Mouse (Mus musculus): Measurements from ENCODE around the gene Map1lc3a.
A peak's percentile ranks its signal among the peaks of the same experiment; 100 is the strongest.

Map1lc3a gene

GRCm38 (mm10) chr2:155276195-155276594, at the start of gene Map1lc3a:
Map1lc3a (plus strand) TSS chr2:155276297.
- DNase-seq (ENCODE audit: extremely low read depth, low read depth, low spot score), result no peak

DNA sequence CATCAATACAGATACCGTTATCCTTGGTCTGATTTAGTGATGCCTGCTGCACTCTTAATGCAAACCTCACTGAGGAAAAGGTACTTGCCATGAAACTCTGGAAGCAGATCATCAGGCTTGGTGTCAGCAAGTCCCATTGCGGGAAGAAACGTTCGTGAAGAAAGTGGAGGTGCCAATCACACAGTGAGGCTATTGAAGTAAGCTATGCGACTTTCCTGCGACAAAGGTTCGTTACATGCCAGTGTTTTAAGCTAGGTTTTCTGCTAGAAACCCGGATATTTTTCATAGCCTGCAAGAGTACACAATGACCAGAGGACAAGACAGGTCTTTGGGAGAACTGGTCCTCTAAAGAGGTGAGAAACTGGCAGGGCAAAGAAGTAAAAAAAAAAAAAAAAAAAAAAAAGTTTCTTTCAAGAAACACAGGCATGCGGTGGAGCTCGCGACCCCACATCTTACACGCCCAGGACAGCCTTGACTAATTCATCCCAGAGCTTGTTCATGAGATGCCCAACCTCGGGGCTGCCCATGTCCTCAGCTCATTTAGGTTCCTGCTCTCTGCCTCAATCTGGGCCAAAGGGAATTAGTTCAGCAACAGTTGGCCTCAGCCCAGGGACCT, 40.2 kb upstream of the Map1lc3a start:
- DNase-seq (ENCODE audit: extremely low read depth, low read depth, low spot score), result no peak

- peak; percentile 62 for DNase-seq (ENCODE audit: extremely low read depth, low read depth, low spot score)
Observed at GRCm38 (mm10) chr2:155236362-155236992, 39.6 kb upstream of the Map1lc3a start, which contains the start of gene Dynlrb1. Dynlrb1 (plus strand) TSS chr2:155236533.

DNA sequence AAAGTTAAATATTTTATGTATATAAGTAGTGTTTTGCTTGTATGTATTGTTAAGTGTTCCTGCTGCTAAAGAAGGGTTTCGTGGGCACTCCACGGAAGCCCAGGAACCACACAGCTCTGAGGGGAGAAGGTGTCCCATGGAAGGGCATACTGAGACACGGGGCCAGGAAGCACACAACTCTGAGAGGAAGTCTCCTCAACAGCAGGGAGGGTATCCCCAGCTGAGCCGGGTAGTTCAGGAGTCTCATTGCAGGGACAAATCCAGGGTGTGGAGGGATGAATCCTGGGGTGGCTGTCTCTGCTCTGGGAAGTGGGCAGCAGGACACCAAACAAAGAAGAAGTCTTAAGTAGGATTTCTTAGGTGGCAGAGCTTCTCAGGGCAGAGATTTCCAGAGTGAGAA, 38.8 kb upstream of the Map1lc3a start:
- no peak for DNase-seq (ENCODE audit: extremely low read depth, low read depth, low spot score)

DNA sequence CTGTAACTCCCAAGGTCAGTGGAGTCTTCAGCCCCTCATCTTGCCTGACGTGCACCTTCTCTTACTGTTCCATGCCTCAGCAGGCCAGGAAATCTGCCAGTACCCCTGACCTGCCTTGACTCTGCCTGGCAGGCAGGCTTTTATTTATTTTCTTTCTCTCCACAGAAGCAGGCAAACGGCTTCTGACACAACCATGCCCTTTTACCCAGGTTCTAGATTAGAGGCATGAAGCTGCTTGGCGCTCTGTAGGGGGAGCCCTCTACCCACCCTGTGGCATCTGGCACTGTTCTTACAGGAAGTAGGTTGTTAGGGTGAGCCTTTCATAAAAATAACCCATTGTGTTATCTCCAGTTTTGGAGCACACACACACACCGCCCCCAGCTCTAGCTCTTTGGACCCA, 35.2 kb upstream of the Map1lc3a start:
- peak; percentile 68 for DNase-seq (ENCODE audit: extremely low read depth, low read depth, low spot score)

DNA sequence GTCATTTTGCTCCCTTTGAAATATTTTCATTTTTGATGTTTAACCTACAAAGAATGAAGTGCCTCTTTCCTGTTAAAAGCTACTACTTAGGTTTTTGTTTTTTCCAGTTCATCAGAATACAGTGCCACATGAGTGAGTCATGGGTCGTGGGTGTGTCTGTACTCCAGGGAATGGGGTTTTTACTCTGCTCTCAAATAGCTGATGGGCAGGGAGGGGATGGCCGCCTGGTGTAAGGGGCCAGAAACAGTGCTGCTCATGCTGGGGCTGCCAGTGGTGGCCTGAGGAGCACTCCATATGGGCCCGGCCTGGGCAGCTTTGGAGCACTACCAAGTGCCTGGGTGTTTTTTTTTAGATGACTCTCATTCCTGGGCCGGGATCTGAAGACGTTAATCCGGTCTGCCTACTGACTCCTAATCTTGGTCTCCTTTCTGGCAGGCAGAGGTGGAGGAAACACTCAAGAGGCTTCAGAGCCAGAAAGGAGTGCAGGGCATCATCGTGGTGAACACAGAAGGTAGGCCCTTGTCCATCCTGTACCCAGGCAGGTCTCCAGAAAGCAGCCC, 33.7 kb upstream of the Map1lc3a start:
- DNase-seq (ENCODE audit: extremely low read depth, low read depth, low spot score), result no peak

GRCm38 (mm10) chr2:155246231-155246630, 29.9 kb upstream of the Map1lc3a start:
- no peak for DNase-seq (ENCODE audit: extremely low read depth, low read depth, low spot score)

- no peak for DNase-seq (ENCODE audit: extremely low read depth, low read depth, low spot score)
Observed at GRCm38 (mm10) chr2:155248206-155248605, 27.9 kb upstream of the Map1lc3a start.

- no peak for DNase-seq (ENCODE audit: extremely low read depth, low read depth, low spot score)
Observed at GRCm38 (mm10) chr2:155248718-155249117, 27.4 kb upstream of the Map1lc3a start.

DNA sequence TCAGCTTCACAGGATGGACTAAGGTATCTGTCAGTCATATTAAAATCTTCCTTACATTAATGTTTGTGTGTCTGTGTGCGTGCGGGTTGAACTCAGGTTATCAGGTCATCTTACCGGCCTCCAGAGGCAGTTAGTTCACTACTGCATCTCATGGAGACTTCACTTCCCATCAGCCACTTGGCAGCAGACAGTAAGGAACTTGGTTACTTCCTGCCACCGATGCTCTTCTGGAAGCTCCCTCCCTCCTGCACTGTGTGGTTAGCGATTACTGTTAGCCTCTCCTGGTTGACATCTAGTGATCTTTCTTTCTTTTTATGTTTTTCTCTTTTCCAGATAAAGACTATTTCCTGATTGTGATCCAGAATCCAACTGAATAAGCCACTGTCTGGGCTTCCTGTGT, 26.5 kb upstream of the Map1lc3a start:
- no peak for DNase-seq (ENCODE audit: extremely low read depth, low read depth, low spot score)

DNA sequence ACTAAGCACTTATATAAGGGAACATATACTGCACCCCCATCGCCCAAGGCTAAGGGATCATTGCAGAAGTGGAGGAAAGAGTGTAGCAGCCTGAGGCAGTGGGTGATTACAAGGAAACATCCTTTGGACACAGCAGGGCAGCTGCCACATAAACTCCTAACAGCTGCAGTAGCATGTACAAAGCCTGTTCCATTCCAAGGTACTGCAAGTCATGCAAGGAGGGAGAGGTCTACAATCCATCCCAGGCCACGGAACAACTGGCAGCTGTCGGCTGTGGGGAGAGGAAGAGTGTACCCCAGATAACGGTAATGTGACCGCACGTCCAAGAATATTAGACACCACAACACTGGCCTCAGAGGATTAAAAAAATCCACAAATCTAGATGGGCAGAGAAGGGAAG, 10.6 kb upstream of the Map1lc3a start:
- no peak for DNase-seq (ENCODE audit: extremely low read depth, low read depth, low spot score)

DNA sequence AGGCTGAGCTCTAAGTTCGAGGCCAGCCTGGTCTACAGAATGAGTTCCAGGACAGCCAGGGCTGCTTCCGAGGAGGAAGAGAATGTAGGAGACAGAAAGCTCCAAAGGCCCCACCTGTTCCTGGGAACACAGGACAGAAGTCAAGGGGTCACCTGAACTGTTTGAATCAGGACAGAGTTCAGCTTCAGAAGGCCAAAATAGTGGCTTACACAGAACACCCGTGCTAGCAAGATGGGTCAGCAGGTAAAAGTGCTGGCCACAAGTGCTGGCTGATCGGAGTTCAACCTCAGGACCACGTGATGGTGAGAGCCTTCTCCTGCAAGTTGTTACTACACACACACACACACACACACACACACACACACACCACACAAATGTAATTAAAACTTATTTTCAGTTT, 9.2 kb upstream of the Map1lc3a start:
- no peak for DNase-seq (ENCODE audit: extremely low read depth, low read depth, low spot score)

- DNase-seq (ENCODE audit: extremely low read depth, low read depth, low spot score), result no peak
Observed at GRCm38 (mm10) chr2:155271957-155272356, 4.1 kb upstream of the Map1lc3a start.

DNA sequence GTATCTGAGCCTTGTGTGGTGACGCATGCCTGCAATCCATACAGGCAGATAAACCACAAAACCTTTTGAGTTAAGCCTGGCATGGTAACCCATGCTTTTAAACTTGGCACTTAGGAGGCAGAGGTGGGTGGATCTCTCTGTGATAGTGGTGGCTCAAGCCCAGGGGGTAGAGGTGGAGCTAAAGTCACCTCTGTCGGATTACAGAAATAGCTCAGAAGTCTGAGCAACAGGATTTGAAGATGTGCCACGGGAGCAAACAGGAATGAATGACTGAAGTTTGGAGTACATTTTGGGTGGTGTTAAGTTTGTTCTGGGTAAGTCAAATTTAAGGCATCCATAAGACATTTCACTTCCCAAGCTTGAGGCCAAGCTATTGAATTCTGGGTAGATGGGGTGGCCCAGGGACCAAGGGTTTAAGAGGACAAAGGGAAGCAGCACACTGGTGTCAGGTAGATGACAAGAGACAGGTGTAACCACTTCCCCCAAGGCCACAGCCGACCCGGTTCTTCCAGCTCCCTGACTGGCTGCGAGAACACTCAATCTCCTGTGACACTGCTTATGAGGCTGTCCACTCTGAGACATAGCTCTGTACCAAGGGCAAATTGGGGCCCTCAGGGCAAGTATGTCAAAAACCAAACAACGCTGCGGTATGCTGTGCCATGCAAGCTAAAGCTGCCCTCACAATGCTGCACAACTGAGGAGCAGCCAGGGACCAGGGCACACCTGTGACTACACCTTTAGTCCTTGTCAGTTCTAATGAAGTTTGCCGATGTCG, 3.5 kb upstream of the Map1lc3a start:
- DNase-seq (ENCODE audit: extremely low read depth, low read depth, low spot score), result peak; percentile 81

- DNase-seq (ENCODE audit: extremely low read depth, low read depth, low spot score), result no peak
Observed at GRCm38 (mm10) chr2:155273603-155274002, 2.5 kb upstream of the Map1lc3a start.

DNA sequence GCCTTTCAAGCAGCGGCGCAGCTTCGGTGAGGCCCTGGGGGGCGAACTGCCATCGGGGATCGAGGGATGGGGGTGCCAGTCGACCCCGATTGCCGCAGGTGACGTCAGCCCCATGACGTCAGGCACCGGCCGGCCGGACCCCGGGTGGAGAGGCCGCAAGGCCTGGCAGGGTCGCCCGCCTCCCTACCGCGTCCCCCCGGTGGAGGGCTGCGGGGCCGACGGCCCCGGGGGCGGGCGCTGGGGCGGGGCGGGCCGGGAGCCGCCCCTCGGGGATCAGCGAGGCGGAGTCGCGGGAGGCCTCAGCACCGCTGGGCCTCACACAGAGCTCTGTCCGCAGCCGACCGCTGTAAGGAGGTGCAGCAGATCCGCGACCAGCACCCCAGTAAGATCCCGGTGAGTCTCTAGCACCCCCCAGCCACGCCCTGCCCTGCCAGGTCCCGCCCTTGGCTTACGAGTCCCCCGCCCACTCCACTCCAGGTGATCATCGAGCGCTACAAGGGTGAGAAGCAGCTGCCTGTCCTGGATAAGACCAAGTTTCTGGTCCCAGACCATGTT, 601 bp downstream of the Map1lc3a start:
- DNase-seq (ENCODE audit: extremely low read depth, low read depth, low spot score), result no peak

DNA sequence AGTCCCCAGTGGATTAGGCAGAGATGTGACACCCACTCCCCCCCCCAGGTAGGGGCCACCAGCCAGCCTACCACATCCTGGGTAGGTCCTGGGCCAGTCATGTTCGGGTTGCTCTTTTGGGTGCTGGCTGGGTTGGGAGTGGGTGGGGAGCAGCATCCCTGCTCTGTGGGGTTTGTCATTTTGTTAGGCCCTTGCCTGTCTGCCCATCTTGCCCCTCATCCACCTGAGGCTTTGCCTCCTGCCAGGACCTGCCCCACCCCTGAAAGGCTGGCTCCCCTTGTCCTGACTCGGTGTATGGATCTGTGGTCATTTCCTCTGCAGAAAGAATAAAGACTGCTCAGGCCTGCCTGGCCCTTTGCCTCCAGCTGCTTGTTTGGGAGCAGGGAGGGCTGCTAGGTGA, 1.6 kb downstream of the Map1lc3a start:
- no peak for DNase-seq (ENCODE audit: extremely low read depth, low read depth, low spot score)

- DNase-seq (ENCODE audit: extremely low read depth, low read depth, low spot score), result peak; percentile 96
Observed at GRCm38 (mm10) chr2:155278361-155278760, 2.3 kb downstream of the Map1lc3a start.

GRCm38 (mm10) chr2:155279163-155279562, 3.1 kb downstream of the Map1lc3a start:
- DNase-seq (ENCODE audit: extremely low read depth, low read depth, low spot score), result no peak

GRCm38 (mm10) chr2:155280116-155280515, 4.0 kb downstream of the Map1lc3a start:
- DNase-seq (ENCODE audit: extremely low read depth, low read depth, low spot score), result no peak

DNA sequence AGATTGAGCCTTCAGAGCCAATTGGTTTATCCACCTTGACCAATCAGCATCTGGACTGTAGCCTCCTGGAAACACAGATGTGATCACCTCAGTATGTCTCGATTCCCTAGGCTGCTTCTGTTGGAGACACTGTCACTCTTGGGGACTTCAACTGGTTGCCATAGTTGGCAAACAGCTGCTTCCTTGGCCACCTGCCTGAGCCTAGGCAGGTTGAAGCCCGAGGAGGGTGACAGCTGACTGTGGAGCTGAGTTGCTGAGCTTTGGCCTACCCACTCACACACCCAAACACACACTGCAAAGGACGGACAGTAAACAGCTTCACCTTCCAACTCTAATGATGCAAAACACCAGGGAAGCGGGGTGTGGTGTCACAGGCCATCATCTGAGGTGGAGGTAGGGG, 7.7 kb downstream of the Map1lc3a start:
- no peak for DNase-seq (ENCODE audit: extremely low read depth, low read depth, low spot score)

Measured in fat pad, adult 2 months (tissue).